Mouse (Mus musculus) lung, adult 2 months (tissue): ENCODE measurements around the gene Pik3r4.

Source experiments
- CTCF ChIP-seq: fragments of 200-500 bp; IDR thresholded peaks from 2 replicates; pipeline ENCODE4 v1.5.1; 2011; ENCODE audit warnings: mild to moderate bottlenecking, low read length, control low read depth; ENCODE audit not compliant: insufficient read depth
- POLR2A ChIP-seq: fragments of 200-500 bp; IDR thresholded peaks from 2 replicates; pipeline ENCODE4 v1.6.1; 2011; ENCODE audit warnings: low read depth, mild to moderate bottlenecking, control low read depth, low read length, borderline replicate concordance; ENCODE audit errors: extremely low read depth

GRCm38 (mm10) chr9:105611980-105612771 lies 30.6 kb upstream of the Pik3r4 start:
- TF ChIP-seq CTCF (no peak), POLR2A (no peak)
